Mouse (Mus musculus) megakaryocyte-erythroid progenitor cell, adult 5 weeks (primary cell): Measurements from ENCODE around the gene 4932411N23Rik. TPM values are rescaled to one million over a fixed set of nuclear protein-coding genes. Genes with fewer than 3 reads are reported as not detected.

Experiments used
- polyA plus RNA-seq: library from polyadenylated mRNA; stranded (reverse); fragments of >175 nt; gene quantifications from 2 replicates; pipeline ENCODE4 v1.2.3, GENCODE M21; 2012

The 4932411N23Rik gene
- not detected in 2 replicates for polyA plus RNA-seq

GRCm38 (mm10) chrX:126815768-126816167, at the start of gene 4932411N23Rik:
TSS of gene 4932411N23Rik (minus strand) at chrX:126815868.

Other genes starting within 250 kb of the 4932411N23Rik start
- not detected in 2 replicates for gene Gm382, start 224.1 kb upstream of the 4932411N23Rik start, polyA plus RNA-seq